Mouse (Mus musculus) right cerebral cortex, postnatal 4 days (tissue): ENCODE measurements around the gene Krr1.

Source experiments
- DNase-seq: peaks from one replicate; pipeline ENCODE4 v3.0.0-alpha.2; 2022

Gene Krr1

DNA sequence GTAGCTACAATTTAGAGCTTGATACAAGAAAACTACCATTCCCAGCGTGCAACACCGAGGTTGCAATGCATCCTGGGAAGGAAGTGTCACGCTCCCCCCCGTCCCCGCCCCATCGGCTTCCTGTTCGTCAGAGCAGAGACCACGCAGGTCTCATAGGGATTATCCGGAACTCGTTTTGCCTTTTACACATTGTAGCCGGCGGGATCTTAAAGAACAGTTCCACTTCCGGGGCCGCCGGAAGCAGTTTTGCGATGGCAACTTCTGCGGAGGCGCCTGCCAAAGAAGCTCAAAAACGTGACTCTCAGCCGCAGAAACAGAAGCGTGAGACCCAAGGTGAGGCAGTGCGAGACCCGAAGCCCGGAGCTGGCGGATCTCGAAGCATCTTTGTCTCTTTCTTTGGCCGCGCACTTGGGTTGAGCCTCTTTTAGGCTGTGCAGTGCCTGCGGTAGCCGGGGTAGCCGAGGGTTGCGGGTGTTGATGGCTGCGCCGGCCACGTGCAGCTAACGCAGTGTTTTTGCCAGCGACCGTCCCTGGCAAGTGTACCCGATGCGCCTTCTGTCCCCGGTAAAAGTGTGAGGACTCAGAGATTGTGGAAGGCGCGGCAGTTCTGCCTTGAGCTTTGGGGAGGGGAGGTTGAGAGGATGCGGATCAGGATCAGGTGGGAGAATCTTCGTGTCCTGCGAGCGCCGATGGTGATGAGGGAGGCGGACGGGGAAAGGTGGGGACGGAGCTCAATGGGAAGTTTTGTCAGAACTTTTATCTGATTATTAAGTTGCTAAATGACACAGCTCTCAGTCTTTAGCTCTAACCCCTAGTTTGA is at the start of gene Krr1:
Gene Krr1 (plus strand): TSS at position 123 of the 820 bp plus-strand sequence.
- peak; percentile 79 for DNase-seq

GRCm38 (mm10) chr10:111923503-111924135 is 48.8 kb upstream of the Krr1 start:
- DNase-seq = no peak

- no peak for DNase-seq
These were observed 48.3 kb upstream of the Krr1 start for GRCm38 (mm10) chr10:111924141-111924540.

GRCm38 (mm10) chr10:111924716-111925488 is 47.6 kb upstream of the Krr1 start:
- DNase-seq = no peak

GRCm38 (mm10) chr10:111925489-111925860 is 47.0 kb upstream of the Krr1 start:
- peak; percentile 98 for DNase-seq

- DNase-seq = no peak
These were observed 39.7 kb upstream of the Krr1 start for GRCm38 (mm10) chr10:111932621-111933345.

DNA sequence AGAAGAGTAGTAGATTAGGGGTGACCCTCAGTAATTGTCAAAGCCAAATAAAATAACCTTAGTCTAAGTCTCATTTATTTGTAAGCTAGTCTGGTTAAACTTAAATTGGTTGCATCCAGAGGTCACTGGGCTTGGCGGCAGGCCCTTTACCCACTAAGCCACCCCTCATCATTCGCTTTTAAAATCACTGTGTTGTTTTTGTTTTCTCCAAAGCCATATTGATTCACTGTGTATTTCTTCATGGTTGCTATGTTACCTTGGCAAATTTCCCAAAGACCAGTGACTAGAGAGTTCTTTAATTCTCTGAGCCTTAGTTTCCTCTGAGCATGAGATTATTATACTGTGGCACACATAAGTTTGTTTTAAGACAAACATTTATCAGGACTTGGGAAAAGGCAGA is 37.3 kb upstream of the Krr1 start:
- DNase-seq = no peak

DNA sequence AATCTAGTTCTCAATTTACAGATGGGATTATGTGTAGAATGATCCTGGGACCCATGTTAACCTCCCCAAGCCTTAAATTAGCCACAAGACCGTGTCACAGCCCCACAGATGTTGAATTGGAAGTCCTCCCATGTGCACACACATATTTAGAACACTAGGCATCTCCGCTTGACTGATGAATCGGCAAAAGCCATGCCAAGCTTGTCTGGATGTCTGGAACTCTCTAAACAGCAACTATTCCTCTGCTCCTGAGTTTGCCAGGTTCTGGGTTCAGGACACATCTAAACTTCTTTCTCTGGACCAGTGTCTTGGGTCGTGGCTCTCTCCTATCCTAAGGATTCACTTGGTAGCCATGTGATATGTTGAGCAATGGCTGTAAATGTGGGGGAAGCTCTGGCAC is 36.4 kb upstream of the Krr1 start:
- DNase-seq = no peak

DNA sequence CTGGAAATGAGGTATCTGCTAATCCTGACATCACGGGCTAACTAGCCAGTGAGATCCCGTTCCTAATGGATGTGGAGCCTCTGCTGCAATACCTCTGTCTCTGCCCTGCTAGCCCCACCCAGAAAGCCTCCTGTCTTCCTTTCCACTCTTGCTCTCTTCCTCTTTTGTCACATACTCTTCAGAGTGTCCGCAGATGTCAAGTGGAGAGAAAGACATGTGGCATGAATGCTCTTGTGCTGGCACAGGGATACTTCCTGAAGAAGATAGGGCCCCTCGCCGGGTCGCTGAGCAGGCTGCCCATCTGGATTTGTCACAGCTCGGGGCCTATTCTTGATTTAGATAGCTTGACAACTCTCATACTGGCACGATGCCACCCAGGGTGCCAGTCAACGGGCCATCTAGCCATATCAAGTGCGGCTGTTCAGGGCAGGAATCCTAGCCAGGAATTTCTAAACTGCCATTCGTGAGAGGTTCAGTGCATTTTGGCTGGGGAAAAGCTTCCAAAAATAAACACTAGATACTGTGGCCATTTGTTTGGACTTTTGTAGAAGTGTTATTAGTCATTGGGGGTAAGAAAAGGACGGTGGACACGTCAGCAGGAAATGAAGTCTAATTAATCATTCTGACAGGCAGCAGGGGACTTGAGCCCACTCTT is 35.8 kb upstream of the Krr1 start:
- DNase-seq = peak; percentile 41

GRCm38 (mm10) chr10:111937146-111937534 is 35.3 kb upstream of the Krr1 start:
- DNase-seq = no peak

- no peak for DNase-seq
These were observed 29.4 kb upstream of the Krr1 start for GRCm38 (mm10) chr10:111943026-111943425.

GRCm38 (mm10) chr10:111945563-111945962 is 26.9 kb upstream of the Krr1 start:
- no peak for DNase-seq

GRCm38 (mm10) chr10:111948041-111948440 is 24.4 kb upstream of the Krr1 start:
- no peak for DNase-seq

DNA sequence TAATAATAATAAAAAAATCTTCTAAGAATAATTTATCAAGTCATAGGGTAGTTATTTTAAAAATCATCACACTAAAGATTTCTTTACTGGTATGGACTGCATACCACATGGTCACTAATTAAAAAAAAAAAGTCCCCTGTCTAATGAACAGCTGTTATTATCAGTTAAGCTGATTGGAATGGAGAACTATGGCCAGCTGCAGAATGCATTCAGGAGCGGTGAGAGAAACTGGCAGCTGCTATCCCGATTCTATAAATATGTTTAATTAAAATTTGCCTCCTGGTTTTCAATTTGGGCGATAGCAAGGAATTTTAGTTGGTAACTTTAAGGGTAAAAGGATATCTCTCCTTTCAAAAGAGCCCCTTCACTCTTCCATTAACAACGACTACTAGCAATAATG is 23.5 kb upstream of the Krr1 start:
- DNase-seq = no peak

GRCm38 (mm10) chr10:111955836-111956235 is 16.6 kb upstream of the Krr1 start:
- no peak for DNase-seq

DNA sequence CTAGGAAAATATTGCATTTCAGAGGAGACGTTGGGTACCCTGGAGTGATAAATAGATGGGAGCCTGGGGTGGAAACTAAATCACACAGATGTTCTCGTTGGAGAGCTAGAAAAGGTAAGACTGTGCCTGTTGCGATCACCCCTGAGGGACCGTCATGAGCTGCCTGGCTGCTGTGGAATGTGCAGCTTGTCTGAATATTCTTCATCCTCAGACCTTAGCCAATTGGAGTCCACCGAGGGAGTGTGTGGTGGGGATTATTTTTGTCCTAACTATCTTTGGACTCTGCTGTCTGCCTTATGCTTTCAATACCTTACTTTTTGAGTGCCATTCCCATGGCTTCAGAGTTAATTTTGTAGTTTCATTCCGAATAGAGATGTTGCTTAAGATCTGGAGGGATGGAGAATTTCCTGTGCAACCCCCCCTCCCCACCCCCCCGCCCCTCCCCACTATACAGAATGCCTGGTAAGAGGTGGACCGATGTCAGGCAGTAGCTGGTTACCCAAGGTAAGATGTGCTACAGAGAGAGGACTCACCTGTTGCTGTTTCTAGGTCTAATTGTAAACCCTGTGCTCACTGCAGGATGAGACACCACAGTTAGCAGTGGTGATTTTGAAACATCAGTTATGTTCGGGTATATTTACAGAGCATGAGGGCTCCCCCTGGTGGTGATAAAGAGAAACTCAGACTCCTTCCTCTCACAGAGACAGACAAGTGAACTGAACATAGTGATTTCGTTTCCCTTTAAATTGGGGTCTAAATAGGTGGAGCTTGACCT is 15.0 kb upstream of the Krr1 start:
- peak; percentile 48 for DNase-seq

DNA sequence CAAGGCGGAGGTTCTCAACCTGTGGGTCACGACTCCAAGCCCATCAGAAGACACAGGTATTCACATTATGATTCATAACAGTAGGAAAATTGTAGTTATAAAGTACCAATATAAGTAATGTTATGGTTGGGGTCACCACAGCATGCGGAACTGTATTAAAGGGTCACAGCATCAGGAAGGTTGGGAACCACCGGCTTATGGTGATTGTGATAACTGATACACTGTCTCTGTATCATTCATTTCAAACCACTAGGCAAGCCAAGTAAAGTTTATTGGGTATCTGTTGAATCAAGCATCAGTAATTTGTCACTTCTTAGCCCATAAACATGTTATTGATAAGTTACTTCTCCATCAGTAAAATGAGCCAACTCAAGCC is 14.4 kb upstream of the Krr1 start:
- no peak for DNase-seq

DNA sequence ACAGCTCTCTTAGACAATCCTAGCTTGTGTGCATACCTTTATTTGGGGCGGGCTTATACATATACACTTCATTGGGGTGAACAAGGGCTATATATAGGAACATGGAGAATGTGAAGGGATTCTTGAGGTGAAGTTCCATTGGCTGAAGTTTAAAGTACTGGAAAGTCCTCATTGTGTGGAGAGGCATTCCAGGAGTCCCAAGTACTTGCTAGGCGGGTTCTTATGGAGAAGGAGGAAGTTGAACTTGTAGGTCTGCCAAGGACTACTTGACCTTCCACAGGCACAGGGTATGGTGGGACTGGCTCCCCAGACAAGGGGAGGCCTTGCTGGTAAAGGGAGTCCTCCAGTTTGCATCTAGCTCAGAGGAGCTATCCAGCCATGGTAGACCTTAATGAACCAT is 13.1 kb upstream of the Krr1 start:
- no peak for DNase-seq

GRCm38 (mm10) chr10:111960459-111960858 is 12.0 kb upstream of the Krr1 start:
- no peak for DNase-seq

DNA sequence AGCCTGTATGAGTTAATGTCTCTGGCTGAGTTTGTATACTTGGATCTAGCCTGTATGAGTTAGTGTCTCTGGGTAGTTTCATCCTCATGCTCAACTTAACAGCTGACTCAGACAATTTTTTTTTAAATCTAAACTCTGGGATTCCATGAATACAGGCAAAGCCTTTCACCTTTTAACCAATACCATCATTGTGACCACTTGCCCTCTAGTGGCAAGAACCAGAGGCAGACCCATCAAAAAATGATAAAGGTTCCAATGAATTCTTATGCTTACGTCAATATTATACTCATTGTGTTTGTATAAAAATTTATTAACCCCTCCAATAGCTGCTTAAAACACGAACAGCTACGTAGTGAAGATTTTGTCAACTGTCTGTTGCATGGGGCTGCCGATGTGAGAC is 6.1 kb upstream of the Krr1 start:
- DNase-seq = no peak

- DNase-seq = no peak
These were observed 535 bp upstream of the Krr1 start for GRCm38 (mm10) chr10:111971929-111972328.

- peak; percentile 51 for DNase-seq
These were observed 5.1 kb downstream of the Krr1 start for GRCm38 (mm10) chr10:111977584-111977983.
